Mouse (Mus musculus): ENCODE results near the gene Fmc1. TPM values are rescaled to one million over a fixed set of nuclear protein-coding genes. Genes with fewer than 3 reads are reported as not detected.
"Not testable (repeated sequence)": the region's sequence is repeated elsewhere in the genome, so short reads cannot be mapped to it uniquely, and the experiment has no call there.

Fmc1 gene
- 103 and 104 TPM in 2 replicates for polyA plus RNA-seq (2012; rRNA removed)

DNA sequence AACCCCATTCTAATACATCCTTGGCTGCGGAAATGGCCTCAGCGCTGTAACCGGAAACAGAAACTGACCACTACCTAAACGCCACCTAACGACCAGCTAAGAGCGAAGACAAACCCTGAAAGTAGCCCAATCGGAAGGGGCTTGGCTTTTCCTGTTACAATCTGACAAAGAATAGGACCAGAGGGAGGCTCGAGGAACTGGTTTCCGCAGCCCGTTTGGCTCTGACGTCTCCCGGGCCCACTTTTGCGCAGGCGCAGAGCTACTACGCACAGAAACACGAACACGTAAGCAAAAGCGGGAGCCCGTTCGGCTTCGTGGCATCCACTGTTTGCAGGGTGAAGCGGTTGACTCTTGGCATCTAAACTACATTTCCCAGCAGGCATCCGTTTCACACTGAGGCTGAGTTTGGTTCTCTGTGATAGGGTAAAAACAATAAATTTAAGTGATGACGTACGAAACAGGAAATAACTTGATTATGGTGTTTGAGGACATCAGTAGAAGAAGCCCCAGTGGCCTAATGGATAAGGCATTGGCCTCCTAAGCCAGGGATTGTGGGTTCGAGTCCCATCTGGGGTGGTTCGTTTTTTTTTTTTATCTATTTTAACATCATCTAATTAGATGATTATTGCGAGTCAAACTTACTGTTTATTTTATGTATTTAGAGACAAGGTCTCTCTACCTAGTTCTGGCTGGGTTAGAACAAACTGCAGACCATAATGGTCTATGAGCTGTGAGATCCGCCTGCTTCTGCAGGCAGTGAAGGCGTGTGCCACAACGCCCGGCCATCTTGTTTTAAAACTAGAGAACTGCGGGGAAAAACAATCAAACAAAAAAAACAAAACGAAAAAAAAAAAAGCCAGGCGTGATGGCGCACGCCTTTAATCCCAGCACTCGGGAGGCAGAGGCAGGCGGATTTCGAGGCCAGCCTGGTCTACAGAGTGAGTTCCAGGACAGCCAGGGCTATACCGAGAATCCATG, at the start of gene Fmc1:
Gene Fmc1, plus strand, starts transcription at position 75 of the 978 bp plus-strand sequence.
- DNase-seq (ENCODE audit: low spot score), result peak; percentile 90

DNA sequence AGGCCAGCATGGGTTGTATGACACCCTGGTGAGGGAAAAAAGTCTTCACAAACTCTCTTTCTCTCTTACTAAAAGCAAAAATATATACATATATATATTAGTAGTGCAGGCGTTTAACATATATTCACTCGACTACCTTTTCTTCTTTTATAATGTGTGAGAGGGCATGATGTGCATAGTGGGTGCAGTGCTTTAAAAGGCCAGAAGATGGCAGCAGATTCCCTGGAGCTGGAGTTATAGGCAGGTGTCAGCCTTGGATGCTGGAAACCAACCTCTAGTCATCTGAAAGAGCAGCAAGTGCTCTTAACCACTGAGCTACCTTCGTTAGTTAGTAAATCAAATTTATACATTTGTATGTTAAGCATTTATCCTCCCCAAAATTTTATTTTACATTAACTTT, 40.8 kb upstream of the Fmc1 start:
- no peak for DNase-seq (ENCODE audit: low spot score)

- DNase-seq (ENCODE audit: low spot score), result no peak
These were observed 37.7 kb upstream of the Fmc1 start for GRCm38 (mm10) chr6:38495641-38496040.

DNA sequence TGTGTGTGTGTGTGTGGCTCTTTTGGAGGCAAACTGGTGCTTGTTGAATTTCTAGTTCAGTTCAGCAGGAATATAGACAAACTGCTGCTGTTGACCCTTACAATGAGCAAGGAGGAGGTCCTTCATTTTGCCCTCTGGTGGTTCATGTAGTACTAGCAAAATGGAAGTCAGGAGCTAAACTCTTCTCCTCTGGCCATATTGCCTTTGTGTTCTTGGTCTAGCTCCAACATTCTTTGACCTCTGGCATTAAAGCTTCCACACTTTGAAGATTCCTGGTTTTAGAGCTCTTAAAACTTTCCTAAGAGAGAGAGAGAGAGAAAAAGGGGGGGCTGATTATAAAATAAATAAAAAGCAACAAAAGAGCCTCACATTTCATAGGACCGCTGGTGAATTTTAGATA, 21.2 kb upstream of the Fmc1 start:
- DNase-seq (ENCODE audit: low spot score), result no peak

DNA sequence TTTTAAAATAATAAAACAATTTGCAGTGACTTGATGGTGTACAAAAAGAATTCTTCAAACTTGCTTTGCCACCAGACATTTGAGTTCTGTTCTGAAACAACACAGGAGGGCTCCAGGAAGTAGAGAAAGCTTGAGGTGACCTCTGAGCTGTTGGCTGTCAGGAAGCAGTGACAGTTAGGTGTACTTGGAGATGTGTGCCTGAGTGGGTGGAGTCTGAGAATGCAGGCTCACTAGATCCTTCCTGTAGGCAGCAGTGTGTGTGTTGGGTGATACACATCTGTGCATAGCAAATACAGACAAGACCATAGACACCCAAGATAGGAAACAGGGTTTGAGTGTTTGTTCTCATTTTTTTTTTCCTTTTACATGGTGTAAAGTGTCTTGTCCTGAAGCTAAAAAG, 20.5 kb upstream of the Fmc1 start:
- no peak for DNase-seq (ENCODE audit: low spot score)

DNA sequence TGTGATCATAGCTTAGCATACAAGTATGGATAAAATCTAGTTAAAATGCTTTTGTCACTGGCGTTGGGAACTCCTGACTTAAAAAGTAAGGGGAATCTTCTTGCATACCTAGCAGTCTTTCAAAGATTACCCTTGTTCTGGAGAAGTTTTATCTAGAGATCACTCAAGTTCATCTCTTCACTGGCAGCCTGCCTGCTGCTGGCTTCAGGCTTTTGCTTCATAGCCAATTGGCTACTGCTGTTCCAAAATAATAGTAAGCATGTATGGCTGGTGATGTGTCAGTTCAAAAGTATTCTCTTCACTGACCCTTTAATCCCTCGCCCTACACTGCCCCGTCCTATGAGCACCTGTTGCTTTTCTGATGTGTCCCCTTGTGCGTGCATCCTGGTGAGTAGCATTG, 18.1 kb upstream of the Fmc1 start:
- no peak for DNase-seq (ENCODE audit: low spot score)

- no peak for DNase-seq (ENCODE audit: low spot score)
These were observed 9.5 kb upstream of the Fmc1 start for GRCm38 (mm10) chr6:38523851-38524250.

GRCm38 (mm10) chr6:38531211-38531820, 2.0 kb upstream of the Fmc1 start:
- no peak for DNase-seq (ENCODE audit: low spot score)

GRCm38 (mm10) chr6:38532500-38533420, 542 bp upstream of the Fmc1 start:
- no peak for DNase-seq (ENCODE audit: low spot score)

GRCm38 (mm10) chr6:38534640-38535365, 1.5 kb downstream of the Fmc1 start:
- peak; percentile 100 for DNase-seq (ENCODE audit: low spot score)

DNA sequence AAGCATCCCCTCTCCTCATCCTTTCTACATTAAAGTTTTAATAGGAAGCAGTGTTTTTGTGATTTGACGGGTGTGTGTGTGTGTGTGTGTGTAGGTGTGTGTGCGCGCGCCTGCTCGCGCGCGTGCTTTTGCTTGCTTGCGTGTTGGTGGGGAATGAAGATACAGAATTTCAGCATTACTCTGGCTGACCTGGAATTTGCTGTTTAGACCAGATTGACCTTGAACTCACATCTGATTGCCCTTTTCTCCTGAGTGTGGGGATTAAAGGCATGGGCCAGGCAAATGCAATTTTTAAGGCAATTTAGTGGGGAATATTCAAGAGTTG, 2.0 kb downstream of the Fmc1 start:
- DNase-seq (ENCODE audit: low spot score), result no peak

- DNase-seq (ENCODE audit: low spot score), result no peak
These were observed 2.5 kb downstream of the Fmc1 start for GRCm38 (mm10) chr6:38535788-38536187.

DNA sequence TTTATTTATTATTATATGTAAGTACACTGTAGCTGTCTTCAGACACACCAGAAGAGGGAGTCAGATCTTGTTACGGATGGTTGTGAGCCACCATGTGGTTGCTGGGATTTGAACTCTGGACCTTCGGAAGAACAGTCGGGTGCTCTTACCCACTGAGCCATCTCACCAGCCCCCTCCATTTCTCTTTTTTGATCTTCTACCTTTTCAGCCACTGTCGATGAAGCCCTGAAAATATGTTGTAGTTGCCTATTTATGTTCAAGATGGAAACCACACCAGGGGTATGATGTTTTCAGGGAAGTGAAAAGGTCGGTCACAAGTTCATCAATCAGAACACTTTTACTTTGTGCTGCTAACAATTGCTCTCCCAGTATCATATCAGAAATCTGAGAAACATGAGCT, 10.8 kb downstream of the Fmc1 start:
- not testable (repeated sequence) for DNase-seq (ENCODE audit: low spot score)

DNA sequence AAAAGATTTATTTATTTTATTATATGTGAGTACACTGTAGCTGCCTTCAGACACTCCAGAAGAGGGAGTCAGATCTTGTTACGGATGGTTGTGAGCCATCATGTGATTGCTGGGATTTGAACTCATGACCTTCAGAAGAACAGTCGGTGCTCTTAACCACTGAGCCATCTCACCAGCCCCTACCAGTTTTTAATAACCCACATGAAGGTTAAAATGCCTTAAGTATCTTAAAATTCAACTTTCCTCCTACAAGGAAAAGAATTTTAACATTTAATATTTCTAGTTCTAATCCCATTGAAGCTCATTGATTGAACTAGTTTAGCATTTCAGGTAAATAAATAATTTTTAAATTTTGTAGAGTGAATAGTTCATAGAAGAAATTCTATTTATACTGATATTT, 13.7 kb downstream of the Fmc1 start:
- DNase-seq (ENCODE audit: low spot score), result not testable (repeated sequence)

- no peak for DNase-seq (ENCODE audit: low spot score)
These were observed 14.4 kb downstream of the Fmc1 start for GRCm38 (mm10) chr6:38547707-38548106.

DNA sequence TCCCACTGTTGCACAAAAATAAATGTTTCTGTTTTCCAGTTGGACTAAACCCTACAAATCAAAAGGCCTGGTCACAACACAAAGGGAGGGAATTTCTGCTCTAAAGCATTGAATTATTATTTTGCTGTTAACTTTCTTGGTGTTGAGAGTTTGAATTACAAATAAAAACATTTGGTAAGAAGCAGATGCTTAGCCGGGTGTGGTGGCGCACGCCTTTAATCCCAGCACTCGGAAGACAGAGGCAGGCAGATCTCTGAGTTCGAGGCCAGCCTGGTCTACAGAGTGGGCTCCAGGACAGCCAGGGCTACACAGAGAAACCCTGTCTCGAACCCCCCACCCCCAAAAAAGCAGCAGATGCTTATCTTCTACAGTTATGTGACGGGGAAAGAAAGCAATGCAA, 15.3 kb downstream of the Fmc1 start:
- not testable (repeated sequence) for DNase-seq (ENCODE audit: low spot score)

DNA sequence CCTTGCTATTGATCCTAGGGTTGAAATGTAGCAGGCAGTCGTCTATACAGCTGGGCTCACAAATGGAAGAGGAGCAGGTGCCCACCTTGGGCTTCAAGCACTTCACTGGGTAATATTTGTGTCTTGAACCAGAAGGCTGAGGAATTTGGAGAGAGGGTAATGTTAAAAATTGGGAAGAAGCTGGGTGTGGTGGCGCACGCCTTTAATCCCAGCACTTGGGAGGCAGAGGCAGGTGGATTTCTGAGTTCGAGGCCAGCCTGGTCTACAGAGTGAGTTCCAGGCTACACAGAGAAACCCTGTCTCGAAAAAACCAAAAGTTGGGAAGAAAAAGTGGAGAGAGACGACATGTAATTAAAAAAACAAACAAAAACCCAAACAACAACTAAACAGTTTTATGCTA, 16.5 kb downstream of the Fmc1 start:
- not testable (repeated sequence) for DNase-seq (ENCODE audit: low spot score)

GRCm38 (mm10) chr6:38550250-38551061, 17.2 kb downstream of the Fmc1 start:
- DNase-seq (ENCODE audit: low spot score), result peak; percentile 81

GRCm38 (mm10) chr6:38551062-38551988, 18.0 kb downstream of the Fmc1 start, which contains the start of gene Luc7l2:
Gene Luc7l2 (plus strand): TSS chr6:38551334.
- peak; percentile 82 for DNase-seq (ENCODE audit: low spot score)
